Mouse (Mus musculus) cerebral cortex, adult 2 months (tissue): ENCODE measurements around the gene Eif3m.

Experiments used
- WGBS: fragments of 180-500 bp; shearing (Covaris S2); methylation state at CpG from one replicate; pipeline ENCODE4 v1.1.7; 2018; 5-methylcytosine and 5-hydroxymethylcytosine counted together

The Eif3m gene

GRCm38 (mm10) chr2:105016192-105016966 is 501 bp downstream of the Eif3m start:
- WGBS: under 1% methylated on average over 43 of the region's 43 CpGs

GRCm38 (mm10) chr2:104996201-104996600 is 20.7 kb downstream of the Eif3m start:
- 85% methylated on average over 3 of the region's 3 CpGs for WGBS

- WGBS: 82% methylated on average over 2 of the region's 2 CpGs
These were observed 22.4 kb downstream of the Eif3m start for GRCm38 (mm10) chr2:104994436-104994835.

GRCm38 (mm10) chr2:104988974-104989373 is 27.9 kb downstream of the Eif3m start:
- WGBS: 83% methylated on average over 1 of the region's 1 CpGs

- 51% methylated on average over 3 of the region's 3 CpGs for WGBS
These were observed 31.1 kb downstream of the Eif3m start for GRCm38 (mm10) chr2:104985796-104986195.

- WGBS: 42% methylated on average over 2 of the region's 2 CpGs
These were observed 35.2 kb downstream of the Eif3m start for GRCm38 (mm10) chr2:104981712-104982111.

- 47% methylated on average over 1 of the region's 1 CpGs for WGBS
These were observed 52.4 kb downstream of the Eif3m start for GRCm38 (mm10) chr2:104964492-104964891.
